Mouse (Mus musculus) myocyte (in vitro differentiated cells): Measurements from ENCODE around the gene Ppib.

Source experiments
- POLR2A ChIP-seq: IDR thresholded peaks from one replicate; pipeline ENCODE4 v1.6.1; 2011; ENCODE audit warnings: low read depth, mild to moderate bottlenecking, control low read depth, moderate library complexity; ENCODE audit not compliant: insufficient read length
- TCF12 ChIP-seq: IDR thresholded peaks from one replicate; pipeline ENCODE4 v1.6.1; 2011; ENCODE audit warnings: mild to moderate bottlenecking, control low read depth; ENCODE audit not compliant: poor library complexity, insufficient read depth, severe bottlenecking

DNA sequence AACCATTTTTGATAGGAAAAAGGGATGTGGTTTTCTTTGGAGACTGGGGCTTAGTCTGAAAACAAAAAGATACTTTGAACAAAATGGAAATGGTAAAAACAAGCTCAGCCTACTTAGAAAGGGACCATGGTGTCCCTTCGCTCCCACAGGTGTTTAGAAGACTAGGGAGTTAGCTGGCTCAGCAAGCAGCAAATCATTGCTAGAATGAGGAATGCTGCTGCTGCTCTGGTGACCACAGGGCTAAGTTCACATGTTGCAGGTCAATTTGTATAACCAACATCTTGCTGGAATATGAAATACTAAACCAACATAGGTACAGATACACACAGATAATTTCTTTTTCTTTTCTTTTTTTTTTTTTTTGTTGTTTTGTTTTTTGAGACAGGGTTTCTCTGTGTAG is 49.6 kb downstream of the Ppib start:
- TF ChIP-seq POLR2A (no peak), TCF12 (no peak)
